Mouse (Mus musculus) small intestine, adult 2 months (tissue): ENCODE results near the gene Khdrbs1. TPM values are rescaled to one million over a fixed set of nuclear protein-coding genes. Genes with fewer than 3 reads are reported as not detected.
A peak's percentile ranks its signal among the peaks of the same experiment; 100 is the strongest.

Experiments used
- H3K27ac ChIP-seq: fragments of 200-500 bp; 2 replicates; pipeline ENCODE4 v1.5.1; 2012; ENCODE audit warnings: low read depth, low read length, control low read depth, inconsistent platforms; ENCODE audit not compliant: insufficient read depth
- H3K27me3 ChIP-seq: fragments of 200-500 bp; 2 replicates; pipeline ENCODE4 v1.6.1; 2012; ENCODE audit warnings: mild to moderate bottlenecking, moderate library complexity, low read length, inconsistent platforms; ENCODE audit not compliant: control insufficient read depth, insufficient read depth
- H3K36me3 ChIP-seq: fragments of 200-500 bp; 2 replicates; pipeline ENCODE4 v1.6.1; 2012; ENCODE audit warnings: mild to moderate bottlenecking, low read length, control low read depth, inconsistent platforms; ENCODE audit not compliant: control insufficient read depth, insufficient read depth
- H3K4me1 ChIP-seq: fragments of 200-500 bp; 2 replicates; pipeline ENCODE4 v1.6.1; 2012; ENCODE audit warnings: low read length, inconsistent platforms, mixed read lengths; ENCODE audit not compliant: control insufficient read depth, insufficient read depth, insufficient read length
- H3K4me3 ChIP-seq: fragments of 200-500 bp; 2 replicates; pipeline ENCODE4 v1.5.1; 2012; ENCODE audit warnings: low read depth, mild to moderate bottlenecking, control low read depth, inconsistent platforms, low read length, moderate library complexity
- CTCF ChIP-seq: fragments of 200-500 bp; IDR thresholded peaks from 2 replicates; pipeline ENCODE4 v1.5.1; 2012; ENCODE audit warnings: low read depth, mild to moderate bottlenecking, control low read depth, inconsistent platforms, low read length, moderate library complexity, mixed read lengths; ENCODE audit not compliant: insufficient replicate concordance, insufficient read length; ENCODE audit errors: extremely low read depth
- POLR2A ChIP-seq: fragments of 200-500 bp; IDR thresholded peaks from 2 replicates; pipeline ENCODE4 v1.6.1; 2012; ENCODE audit warnings: low read depth, mild to moderate bottlenecking, control low read depth, inconsistent platforms, low read length, moderate library complexity
- WGBS: fragments of 180-500 bp; shearing (Covaris S2); methylation state at CpG from one replicate; pipeline ENCODE4 v1.1.7; 2018; 5-methylcytosine and 5-hydroxymethylcytosine counted together
- polyA plus RNA-seq: library from polyadenylated mRNA; depleted of rRNA; stranded (reverse); fragments of >200 nt; gene quantifications from 2 replicates; pipeline ENCODE4 v1.2.3, GENCODE M21; 2012

Khdrbs1 gene
- polyA plus RNA-seq, 1 experiment, result 58.7 TPM

- no peaks in the 10 kb centered on the region for H3K4me1 ChIP-seq
- WGBS, result 73% methylated on average over 1 of the region's 1 CpGs
- no peaks in the 10 kb centered on the region for H3K27me3 ChIP-seq
- no peak overlapping the region for H3K27ac ChIP-seq
- no peak overlapping the region for H3K4me3 ChIP-seq
- H3K36me3 ChIP-seq, result peaks cover 15% of the 10 kb centered on the region
- TF ChIP-seq POLR2A (no peak), CTCF (no peak)
These were observed 41.9 kb downstream of the Khdrbs1 start for GRCm38 (mm10) chr4:129700216-129700615.

- Histone ChIP-seq H3K27ac (no peak overlapping the region), H3K4me1 (no peaks in the 10 kb centered on the region), H3K27me3 (no peaks in the 10 kb centered on the region), H3K4me3 (no peak overlapping the region), H3K36me3 (peaks cover 6% of the 10 kb centered on the region; the same call in 1 of the 2 replicates)
- 74% methylated on average over 7 of the region's 7 CpGs for WGBS
- TF ChIP-seq POLR2A (no peak), CTCF (no peak)
These were observed 44.9 kb downstream of the Khdrbs1 start for GRCm38 (mm10) chr4:129697191-129697590.

DNA sequence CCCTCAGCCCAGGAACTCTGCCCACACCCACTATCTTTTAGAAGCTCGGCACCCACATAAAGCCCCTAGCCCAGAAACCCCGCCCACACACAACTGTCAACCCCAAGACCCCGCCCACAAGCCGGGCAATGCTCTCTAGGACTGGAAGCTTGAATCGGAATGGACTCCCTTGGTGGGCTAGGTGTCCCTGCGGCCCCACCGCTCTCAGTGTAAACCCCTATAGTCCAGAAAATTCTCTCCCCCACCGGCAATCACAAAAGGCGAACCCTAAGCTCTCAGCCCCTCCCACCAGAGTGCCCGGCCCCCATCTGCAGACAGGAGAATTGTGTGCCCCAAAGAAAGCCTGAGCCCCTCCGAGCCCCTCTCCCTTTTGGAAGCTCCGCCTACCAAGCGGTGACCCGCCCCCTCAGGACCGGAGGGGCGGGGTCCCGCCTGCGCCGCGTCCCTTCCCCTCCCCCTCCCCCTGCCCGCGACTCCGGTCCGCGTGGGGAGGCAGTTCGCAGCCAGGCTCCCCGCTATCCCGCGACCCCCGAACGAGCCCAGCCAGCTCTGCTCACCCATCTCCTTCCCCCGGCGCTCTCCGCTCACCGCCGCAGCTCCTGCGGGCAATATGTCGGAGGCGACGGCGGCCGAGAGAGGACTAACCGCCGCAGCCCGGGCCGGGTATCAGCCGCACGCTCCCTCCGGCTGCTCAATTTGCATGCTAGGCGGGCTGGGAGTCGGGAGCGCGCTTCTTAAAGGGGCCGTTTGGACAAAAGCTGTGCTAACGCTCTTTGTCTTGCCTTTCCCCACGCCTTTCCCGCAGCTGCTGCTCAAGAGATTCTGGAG lies 45.7 kb downstream of the Khdrbs1 start, which contains the start of gene Tmem39b:
Gene Tmem39b (minus strand): TSS at position 681 of the 828 bp plus-strand sequence.
- Histone ChIP-seq H3K4me1 (no peaks in the 10 kb centered on the region), H3K27me3 (no peaks in the 10 kb centered on the region), H3K36me3 (peaks cover 10% of the 10 kb centered on the region), H3K27ac (peak within 1 kb of the TSS; percentile 23; the same call in 1 of the 2 replicates), H3K4me3 (peak within 1 kb of the TSS; percentile 97)
- WGBS, result under 1% methylated on average over 57 of the region's 57 CpGs
- no peak for TF ChIP-seq CTCF
- no peak for TF ChIP-seq POLR2A

GRCm38 (mm10) chr4:129695815-129696157 lies 46.3 kb downstream of the Khdrbs1 start:
- TF ChIP-seq CTCF (no peak), POLR2A (no peak)
- Histone ChIP-seq H3K4me1 (no peaks in the 10 kb centered on the region), H3K4me3 (peak overlapping the region; percentile 97), H3K27ac (no peak overlapping the region), H3K36me3 (peaks cover 12% of the 10 kb centered on the region), H3K27me3 (no peaks in the 10 kb centered on the region)
- 17% methylated on average over 6 of the region's 6 CpGs for WGBS

- Histone ChIP-seq H3K36me3 (peaks cover 27% of the 10 kb centered on the region), H3K27ac (no peak overlapping the region), H3K4me3 (no peak overlapping the region), H3K27me3 (no peaks in the 10 kb centered on the region), H3K4me1 (no peaks in the 10 kb centered on the region)
- WGBS, result 91% methylated on average over 6 of the region's 6 CpGs
- TF ChIP-seq POLR2A, result no peak
- TF ChIP-seq CTCF, result no peak
These were observed 57.6 kb downstream of the Khdrbs1 start for GRCm38 (mm10) chr4:129684531-129684930.

- H3K27ac ChIP-seq, result no peak overlapping the region
- no peak for TF ChIP-seq CTCF
- TF ChIP-seq POLR2A, result no peak
- H3K27me3 ChIP-seq, result no peaks in the 10 kb centered on the region
- peaks cover 26% of the 10 kb centered on the region for H3K36me3 ChIP-seq
- no peaks in the 10 kb centered on the region for H3K4me1 ChIP-seq
- no peak overlapping the region for H3K4me3 ChIP-seq
- WGBS, result 86% methylated on average over 11 of the region's 11 CpGs
These were observed 58.1 kb downstream of the Khdrbs1 start for GRCm38 (mm10) chr4:129683901-129684493.

DNA sequence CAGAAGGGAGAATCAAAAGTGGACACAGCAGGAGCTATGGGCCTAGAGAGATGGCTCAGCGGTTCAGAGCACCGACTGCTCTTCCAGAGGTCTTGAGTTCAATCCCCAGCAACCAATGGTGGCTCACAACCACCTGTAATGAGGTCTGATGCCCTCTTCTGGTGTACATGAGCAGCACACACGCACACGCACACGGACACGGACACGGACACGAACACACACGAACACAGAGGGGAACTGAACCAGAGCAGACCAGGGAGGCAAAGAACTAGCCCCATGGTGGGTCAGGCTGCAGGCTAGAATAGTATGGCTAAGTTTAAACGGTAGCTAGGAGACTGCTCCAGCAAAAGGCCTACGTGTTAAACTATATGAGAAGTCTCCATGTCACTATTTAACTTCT lies 60.3 kb downstream of the Khdrbs1 start:
- WGBS, result 97% methylated on average over 11 of the region's 11 CpGs
- TF ChIP-seq CTCF (no peak), POLR2A (no peak)
- Histone ChIP-seq H3K4me3 (no peak overlapping the region), H3K27ac (no peak overlapping the region), H3K4me1 (no peaks in the 10 kb centered on the region), H3K27me3 (no peaks in the 10 kb centered on the region), H3K36me3 (peaks cover 27% of the 10 kb centered on the region)
